Mouse (Mus musculus): ENCODE measurements around the gene Cox20.
"Not testable (repeated sequence)": the region's sequence is repeated elsewhere in the genome, so short reads cannot be mapped to it uniquely, and the experiment has no call there.

Cox20 gene

DNA sequence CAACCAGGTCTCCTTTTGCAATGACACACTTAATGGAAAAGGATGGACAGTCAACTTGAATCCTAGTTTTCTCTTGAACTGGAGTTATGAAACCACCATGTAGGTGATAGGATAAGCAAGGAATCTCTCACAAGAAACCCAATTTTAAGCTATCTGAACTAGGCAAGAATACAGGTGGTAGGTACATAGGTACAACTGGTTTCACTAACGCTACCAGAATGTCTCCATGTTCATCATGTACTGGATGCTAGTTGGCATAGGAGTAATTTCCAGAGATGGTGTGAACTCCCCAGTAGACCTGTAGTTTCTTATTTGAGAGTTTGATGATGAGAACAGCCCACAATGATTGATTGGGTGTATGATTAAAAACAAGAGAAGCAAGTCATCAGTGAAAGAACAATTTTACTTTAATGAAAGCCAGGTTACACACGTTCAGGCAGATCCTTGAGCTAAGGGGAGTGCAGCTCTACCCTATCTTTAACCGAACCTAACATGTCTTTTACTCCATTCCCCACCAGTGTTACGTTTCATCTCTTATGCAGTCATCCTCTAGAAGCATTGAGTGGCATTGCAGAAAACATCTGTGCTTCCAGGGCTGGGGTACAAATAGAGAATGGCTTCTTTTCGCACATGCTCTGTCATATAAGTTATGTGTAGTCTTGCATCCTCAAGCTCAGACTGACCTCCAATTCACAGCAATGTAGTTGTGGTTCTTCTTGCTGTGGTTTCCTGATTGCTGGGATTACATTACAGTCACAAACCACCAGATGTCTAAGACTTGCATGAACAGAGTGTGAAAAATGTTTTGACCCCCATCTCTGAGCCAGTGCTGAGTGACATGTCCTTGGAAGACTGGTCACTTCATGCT is 2.0 kb downstream of the Cox20 start:
- DNase-seq: no peak

DNA sequence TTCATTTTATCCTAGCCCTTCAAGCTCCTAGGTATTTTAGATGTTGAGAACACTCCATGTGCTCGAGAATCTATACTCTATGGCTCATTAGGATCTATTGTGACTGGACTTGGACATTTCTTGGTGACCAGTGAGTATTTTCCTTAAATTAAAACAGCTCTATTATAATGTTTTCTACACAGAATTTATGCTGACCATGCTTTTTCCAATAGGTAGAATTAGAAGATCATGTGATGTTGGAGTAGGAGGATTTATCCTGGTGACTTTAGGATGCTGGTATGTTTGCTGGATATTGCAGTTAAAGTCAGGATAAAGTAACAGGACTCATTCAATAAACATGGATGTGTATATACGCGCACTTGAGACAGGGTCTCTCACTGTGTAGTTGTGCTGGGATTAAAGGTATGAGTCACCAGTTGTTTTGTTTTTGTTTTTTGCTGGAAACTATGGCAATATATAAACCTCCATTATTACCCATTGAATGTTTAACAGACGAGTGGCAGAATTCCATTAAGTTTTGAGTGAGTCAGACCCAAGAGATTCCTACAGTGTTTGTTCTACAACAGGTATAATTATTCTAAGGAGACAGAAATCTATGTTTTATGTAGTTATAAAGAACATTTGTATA is 2.9 kb downstream of the Cox20 start:
- no peak for DNase-seq

DNA sequence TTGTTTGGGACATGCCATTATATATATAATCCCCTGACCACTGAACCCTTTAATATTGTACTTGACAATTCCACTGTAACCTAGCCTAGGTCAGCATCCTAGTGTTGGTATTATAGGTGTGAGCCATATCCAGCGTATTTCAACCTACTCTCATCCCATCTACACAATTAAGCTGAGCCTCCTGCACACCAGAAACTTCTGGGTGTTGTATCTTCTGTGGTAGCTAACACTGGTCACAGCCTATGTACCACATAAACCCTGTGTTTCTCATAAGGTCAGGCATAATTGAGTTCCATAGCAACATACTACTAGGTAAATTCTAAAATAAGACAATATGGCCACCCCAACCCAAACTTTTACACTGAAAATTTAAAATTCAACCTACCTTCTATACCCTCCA is 4.3 kb downstream of the Cox20 start:
- no peak for DNase-seq

- DNase-seq: no peak
Measured at GRCm38 (mm10) chr1:178324568-178324967, 5.6 kb downstream of the Cox20 start.

DNA sequence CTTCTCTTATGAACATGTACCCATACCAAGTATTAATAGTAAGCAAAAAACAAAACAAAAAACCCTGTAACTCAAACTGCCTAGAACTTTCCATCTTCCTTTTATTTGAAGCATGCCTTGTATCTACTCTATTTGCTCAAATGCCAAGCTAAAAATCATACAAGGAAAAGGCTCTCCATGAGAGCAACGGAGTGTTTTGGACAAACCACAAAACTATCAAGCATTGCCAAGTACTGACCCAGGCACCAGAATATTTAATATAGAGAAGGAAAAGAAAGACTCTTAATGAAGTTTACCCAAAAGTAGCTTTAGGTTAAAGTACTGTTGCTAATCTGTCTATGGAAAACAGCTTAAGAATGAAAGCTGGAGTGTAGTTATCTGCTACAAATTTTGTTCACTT is 7.4 kb downstream of the Cox20 start:
- DNase-seq: no peak

DNA sequence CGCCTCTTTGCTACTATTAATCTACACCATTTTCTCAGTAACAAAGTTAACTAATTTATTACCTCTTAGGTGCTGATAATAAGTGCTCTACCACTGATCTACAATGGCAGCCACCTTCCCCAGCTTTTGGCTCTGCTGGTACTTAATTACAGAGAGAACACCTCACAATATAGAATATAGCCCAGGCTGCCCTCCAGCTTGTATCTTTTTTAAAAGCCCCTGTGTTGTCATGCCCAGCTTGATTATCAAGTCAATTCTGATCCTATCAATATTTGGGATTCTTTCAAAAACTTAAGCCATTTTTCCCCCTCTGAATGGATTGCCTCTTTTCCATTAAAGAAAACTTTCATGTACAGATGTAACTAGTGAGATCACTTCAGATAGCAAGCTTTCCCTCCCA is 8.0 kb downstream of the Cox20 start:
- DNase-seq: no peak

GRCm38 (mm10) chr1:178329017-178329416 is 10.1 kb downstream of the Cox20 start:
- no peak for DNase-seq

- no peak for DNase-seq
Measured at GRCm38 (mm10) chr1:178329946-178330345, 11.0 kb downstream of the Cox20 start.

DNA sequence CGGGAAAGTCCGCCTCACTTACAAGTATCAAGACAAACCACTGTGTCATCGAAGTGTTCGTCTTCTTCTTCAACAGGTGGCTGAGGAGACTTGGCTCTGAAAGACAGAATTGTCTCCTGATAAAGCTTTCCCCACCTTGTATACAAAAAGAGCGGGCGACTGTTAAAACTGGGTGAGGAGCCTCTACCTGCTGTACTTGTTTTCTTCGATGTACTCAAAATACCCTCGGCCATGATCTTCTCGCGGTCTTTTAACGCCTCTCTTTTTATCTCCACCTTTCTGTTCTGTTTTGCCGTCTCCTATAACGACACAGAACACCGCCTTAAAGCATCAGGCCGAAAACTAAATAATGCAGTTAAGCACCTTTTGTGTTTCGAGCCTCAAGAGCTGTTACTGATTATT is 16.9 kb downstream of the Cox20 start:
- no peak for DNase-seq

GRCm38 (mm10) chr1:178336289-178336775 is 17.4 kb downstream of the Cox20 start:
- peak; percentile 92 for DNase-seq

DNA sequence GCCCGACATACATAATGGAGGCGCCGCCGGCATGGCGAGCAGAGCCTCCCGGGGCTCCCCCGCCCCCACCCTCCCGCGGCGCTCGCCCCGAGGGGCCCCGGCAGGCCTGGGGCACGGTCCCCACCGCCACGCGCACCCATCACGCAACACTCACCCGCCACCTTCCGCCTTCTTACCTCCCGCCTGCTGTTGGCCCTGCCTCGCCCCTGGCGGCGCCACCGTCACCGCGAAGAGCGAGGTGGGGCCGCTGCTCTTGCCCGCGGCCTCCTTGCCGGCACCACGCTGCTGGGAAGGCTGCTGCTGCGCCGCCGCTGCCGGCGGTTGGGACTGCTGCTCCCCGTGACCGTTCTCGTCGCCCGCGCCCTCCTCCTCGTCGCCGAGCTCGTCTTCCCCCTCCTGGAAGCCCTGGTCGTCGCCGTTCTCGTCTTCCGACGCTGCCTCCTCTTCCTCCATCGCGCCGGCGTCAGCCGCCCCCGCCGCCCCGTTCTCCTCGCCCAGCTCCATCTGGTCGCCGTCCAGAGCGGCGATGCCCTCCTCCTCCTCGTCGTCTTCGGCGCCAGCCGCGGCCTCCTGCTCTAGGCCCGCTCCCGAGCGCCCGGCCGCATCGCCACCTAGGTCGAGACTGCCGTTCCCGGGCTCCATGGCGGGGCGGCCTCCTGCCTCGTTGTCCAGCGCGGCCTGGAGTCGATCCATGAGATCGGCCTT is 18.0 kb downstream of the Cox20 start:
- DNase-seq: peak; percentile 37

DNA sequence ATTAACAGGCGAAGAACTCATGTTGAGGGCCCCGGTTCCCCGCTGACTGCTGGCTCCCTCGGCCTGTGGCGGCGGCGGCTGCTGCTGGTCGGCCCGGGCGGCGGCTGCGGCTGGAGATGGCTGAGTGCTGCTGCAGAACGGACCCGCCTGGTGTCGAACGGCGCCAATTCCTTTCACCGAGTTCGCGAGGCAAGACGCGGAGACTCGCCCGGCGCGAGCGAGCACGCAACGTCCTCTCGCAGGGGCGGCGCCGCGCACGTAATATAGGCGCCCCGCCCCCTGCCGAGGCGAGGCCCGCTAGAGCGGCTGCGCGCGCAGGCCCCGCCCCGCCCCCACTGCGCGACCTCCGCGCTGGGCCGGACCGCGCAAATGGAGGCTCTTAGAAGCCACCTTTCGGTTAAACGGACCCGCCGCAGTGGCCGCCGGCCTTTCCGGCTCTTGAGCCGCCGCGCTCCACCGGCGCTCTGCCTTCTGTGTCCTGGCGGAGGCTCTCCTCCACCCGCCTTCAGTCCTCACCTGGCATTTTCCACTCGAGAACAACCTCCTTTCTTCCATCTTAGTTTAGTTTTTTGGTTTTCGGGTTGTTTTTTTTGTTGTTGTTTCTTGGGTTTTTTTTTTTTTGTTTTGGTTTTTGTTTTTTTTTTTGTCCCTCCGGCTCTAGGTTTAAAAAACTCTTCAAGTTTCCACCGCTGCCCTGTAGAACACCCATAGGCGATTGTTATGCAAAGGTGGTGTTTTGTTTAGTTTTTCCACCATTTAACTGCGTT is 18.8 kb downstream of the Cox20 start, which contains the start of gene Hnrnpu:
Gene Hnrnpu (minus strand): TSS at position 247 of the 767 bp plus-strand sequence.
- peak; percentile 96 for DNase-seq

- peak; percentile 37 for DNase-seq
Measured at GRCm38 (mm10) chr1:178338318-178338641, 19.4 kb downstream of the Cox20 start.

DNA sequence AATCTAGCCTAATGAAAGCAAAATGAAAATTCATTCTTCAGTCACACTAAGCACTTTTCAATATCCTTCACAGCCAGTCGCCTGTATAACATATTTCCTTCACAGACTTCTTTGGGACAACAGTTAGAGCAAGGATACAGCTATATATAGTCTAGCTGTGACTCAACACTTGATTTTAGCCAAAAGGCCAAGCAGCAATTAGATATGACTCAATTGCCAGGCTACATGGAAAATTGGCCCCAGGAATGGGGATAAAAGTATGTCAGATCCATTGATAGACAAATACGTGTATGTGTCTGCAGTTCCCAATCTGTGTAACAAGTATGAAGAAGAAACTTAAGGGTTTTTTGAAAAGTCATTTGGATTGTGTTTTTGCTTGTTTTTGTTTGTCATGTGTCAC is 21.3 kb downstream of the Cox20 start:
- no peak for DNase-seq

DNA sequence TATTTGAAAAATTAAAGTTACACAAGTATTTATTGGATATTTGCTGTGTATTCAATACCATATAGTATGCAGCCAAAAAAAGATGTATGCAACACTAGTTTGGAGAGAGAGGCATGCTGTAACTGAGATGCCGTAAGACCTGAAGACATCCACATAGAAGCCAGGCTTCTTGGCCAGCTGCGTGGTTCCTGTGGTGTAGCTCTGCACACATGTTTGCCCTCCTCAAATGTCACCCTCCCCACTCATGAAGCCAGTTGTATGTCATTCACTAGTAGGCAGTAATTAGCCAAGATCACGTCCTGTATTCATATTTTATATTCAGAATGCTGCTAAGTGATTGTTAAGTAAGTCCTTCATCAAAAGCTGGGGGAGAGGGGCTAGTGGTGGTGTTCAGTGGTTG is 22.5 kb downstream of the Cox20 start:
- no peak for DNase-seq

DNA sequence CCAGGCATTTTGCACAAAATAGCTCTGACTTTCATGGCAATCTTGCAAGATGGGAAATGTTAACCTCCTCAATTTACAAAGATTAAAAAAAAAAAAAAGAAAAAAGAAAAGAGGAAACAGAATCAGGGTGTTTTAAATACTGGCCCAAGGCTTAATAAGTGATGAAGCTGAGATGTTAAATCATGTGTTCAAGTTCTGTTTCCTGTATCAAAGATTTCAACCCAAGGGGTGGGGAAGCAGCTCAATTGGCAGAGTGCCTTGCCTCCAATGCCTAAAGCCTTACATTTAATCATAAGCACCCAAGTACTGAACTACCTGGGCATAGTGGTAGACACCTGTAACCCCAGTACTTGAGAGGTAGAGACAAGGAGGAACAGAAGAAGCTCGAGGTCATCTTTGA is 23.1 kb downstream of the Cox20 start:
- no peak for DNase-seq

GRCm38 (mm10) chr1:178342612-178343011 is 23.7 kb downstream of the Cox20 start:
- DNase-seq: no peak

DNA sequence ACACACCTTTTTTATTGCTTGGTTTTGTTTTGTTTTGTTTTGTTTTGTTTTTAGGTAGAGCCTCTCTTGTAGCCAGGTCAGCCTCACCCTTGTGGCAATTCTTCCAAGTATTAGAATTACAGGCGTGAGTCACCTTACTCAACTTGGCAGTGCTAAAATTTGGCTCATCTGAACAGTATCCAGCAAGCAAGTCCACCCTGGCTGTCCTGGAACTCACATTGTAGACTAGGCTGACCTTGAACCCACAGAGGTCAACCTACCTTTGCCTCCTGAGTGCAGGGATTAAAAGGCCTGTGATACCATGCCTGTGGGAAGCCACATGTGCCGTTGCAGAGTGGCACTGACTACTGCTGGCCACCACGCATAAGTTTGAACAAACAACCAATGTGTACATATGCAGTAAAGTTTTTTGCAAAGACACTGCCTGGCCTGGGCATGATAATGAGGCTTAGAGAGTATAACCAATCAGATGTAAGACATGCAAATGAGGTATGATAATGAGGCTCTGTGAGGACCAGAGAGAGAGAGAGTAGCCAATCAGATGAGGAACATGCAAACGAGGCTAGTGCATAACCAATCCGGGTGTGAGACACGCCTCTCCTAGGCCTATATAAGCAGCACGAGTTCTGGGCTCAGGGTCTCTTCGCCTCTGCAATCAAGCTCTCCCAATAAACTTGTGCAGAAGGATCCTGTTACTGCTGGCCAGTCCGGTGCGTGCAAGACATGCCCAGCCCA is 25.3 kb downstream of the Cox20 start:
- not testable (repeated sequence) for DNase-seq

DNA sequence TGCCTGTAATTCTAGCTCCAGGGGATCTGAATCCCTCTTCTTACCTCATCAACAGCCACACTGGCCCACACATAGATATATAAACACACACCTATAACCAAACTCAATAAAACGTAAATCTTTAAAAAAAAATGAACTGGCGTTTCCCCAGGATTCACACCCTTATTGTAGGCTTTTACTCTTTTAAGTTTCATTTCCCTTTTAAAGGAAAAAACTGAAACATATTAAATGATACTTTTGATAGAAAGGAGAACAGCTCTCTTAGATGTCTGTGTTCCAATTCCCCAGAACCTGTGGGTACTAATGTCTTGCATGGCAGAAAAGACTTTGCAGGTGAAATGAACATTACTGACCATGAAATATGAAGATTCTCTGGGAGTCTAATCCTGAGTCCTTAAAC is 31.9 kb downstream of the Cox20 start:
- no peak for DNase-seq

DNA sequence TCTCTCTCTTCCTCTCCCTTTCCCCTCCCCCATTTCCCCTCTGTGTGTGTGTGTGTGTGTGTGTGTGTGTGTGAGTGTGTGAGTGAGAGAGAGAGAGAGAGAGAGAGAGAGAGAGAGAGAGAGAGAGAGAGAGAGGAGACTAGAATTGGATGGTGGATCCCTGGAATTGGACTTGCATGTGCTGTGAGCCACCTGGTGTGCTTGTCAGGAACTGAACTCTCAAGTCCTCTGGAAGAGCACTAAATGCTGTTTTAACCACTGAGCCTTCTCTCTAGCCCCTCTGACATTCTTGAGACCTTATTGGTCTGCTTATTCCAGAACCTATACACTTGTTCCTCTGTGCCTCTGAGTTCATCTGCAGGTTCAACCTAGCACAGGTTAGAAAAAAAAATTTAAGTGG is 32.7 kb downstream of the Cox20 start:
- DNase-seq: no peak

DNA sequence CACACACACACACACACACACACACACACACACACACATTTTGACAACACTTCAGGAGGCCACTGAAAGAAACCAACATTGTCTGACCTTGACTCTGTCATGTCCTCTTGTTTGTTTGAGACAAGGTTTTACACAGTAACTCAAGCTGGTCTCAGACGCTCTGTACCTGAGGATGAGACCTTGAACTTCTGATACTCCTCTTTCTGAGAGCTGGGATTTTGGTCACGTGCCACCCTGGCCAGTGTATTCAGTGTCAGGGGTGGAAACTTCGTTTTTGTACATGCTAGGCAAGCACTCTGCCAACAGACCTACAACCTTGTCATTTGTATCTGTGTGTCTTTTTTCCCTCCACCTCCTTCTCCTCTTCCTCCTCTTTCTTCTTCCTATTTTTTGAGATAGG is 35.6 kb downstream of the Cox20 start:
- no peak for DNase-seq
